Mouse (Mus musculus) MEL (cell line): ENCODE results near the gene Tvp23a. TPM values are rescaled to one million over a fixed set of nuclear protein-coding genes. Genes with fewer than 3 reads are reported as not detected.

ENCODE experiments used
- DNase-seq: peaks from one replicate; pipeline ENCODE4 v3.0.0; 2011; ENCODE audit warnings: low read depth, low spot score
- H3K27ac ChIP-seq: 2 replicates; pipeline ENCODE4 v1.5.1; 2012; ENCODE audit warnings: low read depth, mild to moderate bottlenecking, control low read depth, low read length, moderate library complexity; ENCODE audit not compliant: control insufficient read depth
- H3K27me3 ChIP-seq, 2 experiments: fragments of 150-350 bp in 1 of 2; sonication (generic) in 1 of 2; 2 replicates each; pipeline ENCODE4 v1.6.1; 2012; ENCODE audit warnings: low read length in 2 of 2, mild to moderate bottlenecking in 2 of 2, improper control_type of control experiment in 1 of 2, moderate library complexity in 1 of 2; ENCODE audit not compliant: insufficient read depth in 2 of 2, control insufficient read depth in 1 of 2
- H3K36me3 ChIP-seq, 2 experiments: 2 replicates each; pipeline ENCODE4 v1.6.1; 2012 to 2014; ENCODE audit warnings: low read length in 2 of 2, improper control_type of control experiment in 1 of 2, inconsistent platforms in 1 of 2, mild to moderate bottlenecking in 1 of 2; ENCODE audit not compliant: insufficient read depth in 2 of 2, control insufficient read depth in 1 of 2
- H3K4me1 ChIP-seq, 2 experiments: fragments of 150-350 bp in 1 of 2; sonication (generic) in 1 of 2; 2 replicates each; pipeline ENCODE4 v1.6.1; 2012; ENCODE audit warnings: low read length in 2 of 2, improper control_type of control experiment in 1 of 2, mild to moderate bottlenecking in 1 of 2; ENCODE audit not compliant: insufficient read depth in 2 of 2, control insufficient read depth in 1 of 2
- H3K4me3 ChIP-seq, 2 experiments: fragments of 150-350 bp in 1 of 2; sonication (generic) in 1 of 2; 2 replicates each; pipeline ENCODE4 v1.5.1; 2012; ENCODE audit warnings: low read depth in 2 of 2, low read length in 2 of 2, mild to moderate bottlenecking in 2 of 2, moderate library complexity in 2 of 2, control low read depth in 1 of 2, improper control_type of control experiment in 1 of 2; ENCODE audit not compliant: control insufficient read depth in 1 of 2, insufficient read depth in 1 of 2
- H3K79me2 ChIP-seq: 2 replicates; pipeline ENCODE4 v1.6.1; 2012; ENCODE audit warnings: mild to moderate bottlenecking, low read length, moderate library complexity; ENCODE audit not compliant: control insufficient read depth, poor library complexity, insufficient read depth
- H3K9ac ChIP-seq: 2 replicates; pipeline ENCODE4 v1.6.1; 2012; ENCODE audit warnings: low read depth, mild to moderate bottlenecking, control low read depth, low read length, moderate library complexity; ENCODE audit not compliant: control insufficient read depth, poor library complexity, severe bottlenecking
- H3K9me3 ChIP-seq: fragments of 150-350 bp; sonication (generic); replicated peaks from 2 replicates; pipeline ENCODE4 v1.6.1; 2012; ENCODE audit warnings: mild to moderate bottlenecking, low read length, improper control_type of control experiment, moderate library complexity; ENCODE audit not compliant: insufficient read depth
- BHLHE40 ChIP-seq: IDR thresholded peaks from 2 replicates; pipeline ENCODE4 v1.6.1; 2012; ENCODE audit warnings: low read depth, mild to moderate bottlenecking, inconsistent platforms, low read length, improper control_type of control experiment, borderline replicate concordance
- CHD1 ChIP-seq: IDR thresholded peaks from 2 replicates; pipeline ENCODE4 v1.6.1; 2012; ENCODE audit warnings: low read depth, mild to moderate bottlenecking, inconsistent platforms, low read length, improper control_type of control experiment
- ETS1 ChIP-seq: IDR thresholded peaks from 2 replicates; pipeline ENCODE4 v1.6.1; 2012; ENCODE audit warnings: low read depth, mild to moderate bottlenecking, inconsistent platforms, low read length, improper control_type of control experiment, moderate library complexity
- GABPA ChIP-seq: IDR thresholded peaks from 2 replicates; pipeline ENCODE4 v1.6.1; 2012; ENCODE audit warnings: low read depth, mild to moderate bottlenecking, inconsistent platforms, low read length, improper control_type of control experiment, moderate library complexity
- GATA1 ChIP-seq: IDR thresholded peaks from 2 replicates; pipeline ENCODE4 v1.6.1; 2011; ENCODE audit warnings: low read depth, low read length, improper control_type of control experiment
- HCFC1 ChIP-seq: IDR thresholded peaks from 2 replicates; pipeline ENCODE4 v1.6.1; 2012; ENCODE audit warnings: low read depth, mild to moderate bottlenecking, inconsistent platforms, low read length, improper control_type of control experiment, moderate library complexity
- KAT2A ChIP-seq: conservative IDR thresholded peaks from 2 replicates; pipeline ENCODE4 v1.6.1; 2012; ENCODE audit warnings: low read depth, low read length, improper control_type of control experiment, inconsistent platforms
- MAFK ChIP-seq: IDR thresholded peaks from 2 replicates; pipeline ENCODE4 v1.6.1; 2011; ENCODE audit warnings: low read depth, mild to moderate bottlenecking, low read length, improper control_type of control experiment, borderline replicate concordance
- MAX ChIP-seq: IDR thresholded peaks from 2 replicates; pipeline ENCODE4 v1.6.1; 2011; ENCODE audit warnings: low read length, improper control_type of control experiment
- MAZ ChIP-seq: IDR thresholded peaks from 2 replicates; pipeline ENCODE4 v1.6.1; 2012; ENCODE audit warnings: low read depth, mild to moderate bottlenecking, inconsistent platforms, low read length, improper control_type of control experiment
- MYB ChIP-seq: IDR thresholded peaks from 2 replicates; pipeline ENCODE4 v1.6.1; 2011; ENCODE audit warnings: mild to moderate bottlenecking, low read depth, low read length, improper control_type of control experiment
- MYC ChIP-seq: IDR thresholded peaks from 2 replicates; pipeline ENCODE4 v1.6.1; 2011; ENCODE audit warnings: low read depth, mild to moderate bottlenecking, low read length, improper control_type of control experiment, moderate library complexity
- NRF1 ChIP-seq: IDR thresholded peaks from 2 replicates; pipeline ENCODE4 v1.6.1; 2014; ENCODE audit warnings: low read depth, mild to moderate bottlenecking, inconsistent platforms, low read length, improper control_type of control experiment, moderate library complexity; ENCODE audit not compliant: poor library complexity, insufficient read depth, severe bottlenecking
- POLR2A ChIP-seq, 2 experiments: IDR thresholded peaks; 2 replicates each; pipeline ENCODE4 v1.6.1; 2011 to 2012; ENCODE audit warnings: low read length in 2 of 2, mild to moderate bottlenecking in 2 of 2, control low read depth in 1 of 2, improper control_type of control experiment in 1 of 2, low read depth in 1 of 2, moderate library complexity in 1 of 2; ENCODE audit not compliant: control insufficient read depth in 1 of 2, insufficient read depth in 1 of 2, poor library complexity in 1 of 2
- POLR2AphosphoS2 ChIP-seq: IDR thresholded peaks from 2 replicates; pipeline ENCODE4 v1.6.1; 2011; ENCODE audit warnings: low read length, improper control_type of control experiment
- POLR2AphosphoS5 ChIP-seq: IDR thresholded peaks from 2 replicates; pipeline ENCODE4 v1.6.1; 2012; ENCODE audit warnings: low read depth, borderline replicate concordance, mild to moderate bottlenecking, inconsistent platforms, low read length, moderate library complexity, mixed read lengths
- RAD21 ChIP-seq: IDR thresholded peaks from 2 replicates; pipeline ENCODE4 v1.6.1; 2011; ENCODE audit warnings: mild to moderate bottlenecking, low read depth, low read length, improper control_type of control experiment
- RCOR1 ChIP-seq: IDR thresholded peaks from 2 replicates; pipeline ENCODE4 v1.6.1; 2012; ENCODE audit warnings: low read depth, mild to moderate bottlenecking, inconsistent platforms, low read length, improper control_type of control experiment
- SIN3A ChIP-seq: IDR thresholded peaks from 2 replicates; pipeline ENCODE4 v1.6.1; 2012; ENCODE audit warnings: low read length, improper control_type of control experiment, inconsistent platforms
- TCF12 ChIP-seq: IDR thresholded peaks from 2 replicates; pipeline ENCODE4 v1.6.1; 2014; ENCODE audit warnings: low read depth, mild to moderate bottlenecking, inconsistent platforms, low read length, improper control_type of control experiment, moderate library complexity
- UBTF ChIP-seq: IDR thresholded peaks from 2 replicates; pipeline ENCODE4 v1.6.1; 2012; ENCODE audit warnings: low read depth, mild to moderate bottlenecking, inconsistent platforms, low read length, improper control_type of control experiment, moderate library complexity, borderline replicate concordance; ENCODE audit not compliant: insufficient read depth
- USF1 ChIP-seq: IDR thresholded peaks from 2 replicates; pipeline ENCODE4 v1.6.1; 2014; ENCODE audit warnings: low read depth, mild to moderate bottlenecking, inconsistent platforms, low read length, improper control_type of control experiment, moderate library complexity
- ZC3H11A ChIP-seq: IDR thresholded peaks from 2 replicates; pipeline ENCODE4 v1.6.1; 2012; ENCODE audit warnings: low read depth, mild to moderate bottlenecking, inconsistent platforms, low read length, improper control_type of control experiment
- ZNF384 ChIP-seq: IDR thresholded peaks from 2 replicates; pipeline ENCODE4 v1.6.1; 2012; ENCODE audit warnings: low read depth, mild to moderate bottlenecking, inconsistent platforms, low read length, improper control_type of control experiment
- polyA plus RNA-seq, 2 experiments: library from polyadenylated mRNA; stranded (reverse) in 1 of 2; unstranded in 1 of 2; fragments of >175 nt in 1 of 2; fragments of >200 nt in 1 of 2; gene quantifications; 2 replicates each; pipeline versions ENCODE4 v1.2.1 to v1.2.4; 2012; ENCODE audit warnings: low replicate concordance in 2 of 2, low read depth in 1 of 2; ENCODE audit not compliant: insufficient read length in 2 of 2, insufficient read depth in 1 of 2, missing spikeins in 1 of 2
- total RNA-seq: library from RNA; depleted of rRNA; stranded (reverse); fragments of 300-350 nt; gene quantifications from 2 replicates; pipeline ENCODE4 v1.2.3, GENCODE M21; 2012

Tvp23a gene
- total and polyA plus RNA-seq, 3 experiments = 0.31 to 0.81 TPM; not detected in 1

DNA sequence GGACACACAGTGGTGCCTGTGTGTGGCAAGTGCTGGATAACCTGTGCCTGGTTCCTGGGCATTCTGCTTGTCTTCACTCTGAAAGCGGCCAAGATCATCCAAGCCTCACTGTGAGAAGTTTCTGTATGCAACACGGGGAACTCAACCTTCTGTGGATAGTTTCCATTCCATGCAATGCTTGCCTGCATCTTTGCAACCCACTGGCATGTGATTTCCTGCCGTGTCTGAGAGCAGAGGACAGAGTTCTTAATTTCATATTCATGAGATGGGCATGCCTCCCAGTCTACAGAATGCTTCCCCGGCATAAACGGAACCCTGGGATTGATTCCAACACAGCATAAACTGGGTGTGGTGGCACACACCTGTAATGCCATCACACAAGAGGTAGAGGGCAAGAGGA is 9.1 kb downstream of the Tvp23a start:
- no peaks in the 10 kb centered on the region for H3K79me2 ChIP-seq
- TF ChIP-seq MYC (no peak), MAFK (no peak), MAX (no peak), HCFC1 (no peak), SIN3A (no peak), UBTF (no peak), BHLHE40 (no peak), GATA1 (no peak), ETS1 (no peak)
- no peaks in the 10 kb centered on the region for H3K36me3 ChIP-seq
- no peaks in the 10 kb centered on the region for H3K4me1 ChIP-seq
- H3K9me3 ChIP-seq = no peaks in the 10 kb centered on the region
- H3K27ac ChIP-seq = no peak overlapping the region
- H3K27me3 ChIP-seq = peaks cover 0 to 1% of the 10 kb centered on the region in 2 experiments; a peak in 2 of 4 replicates
- no peak overlapping the region for H3K9ac ChIP-seq
- DNase-seq = no peak
- no peak overlapping the region for H3K4me3 ChIP-seq

DNA sequence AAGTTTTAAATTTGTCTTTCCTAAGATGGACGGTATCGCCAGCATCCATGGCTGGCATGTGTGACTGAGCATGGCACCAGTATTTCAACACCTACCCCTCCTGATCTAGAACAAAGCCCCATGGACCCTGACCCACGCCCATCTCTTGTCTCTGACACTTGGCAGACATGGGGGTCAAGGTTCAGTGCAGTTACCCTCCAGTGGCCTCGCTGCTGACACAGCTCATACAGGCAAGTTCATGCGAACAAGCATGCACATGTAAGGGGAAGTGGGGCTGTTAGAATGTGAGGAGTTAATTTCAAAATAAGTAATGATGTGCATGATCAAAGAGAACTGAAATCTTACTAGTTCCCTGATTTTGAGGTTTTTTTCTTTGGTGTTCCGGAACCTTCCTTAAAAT is 11.0 kb downstream of the Tvp23a start:
- Histone ChIP-seq H3K9me3 (no peaks in the 10 kb centered on the region), H3K27me3 (no peaks in the 10 kb centered on the region; a peak in 2 of 4 replicates), H3K4me3 (no peak overlapping the region), H3K9ac (no peak overlapping the region), H3K36me3 (no peaks in the 10 kb centered on the region), H3K79me2 (no peaks in the 10 kb centered on the region), H3K4me1 (no peaks in the 10 kb centered on the region), H3K27ac (no peak overlapping the region)
- no peak for DNase-seq
- TF ChIP-seq MAFK = no peak
- no peak for TF ChIP-seq POLR2AphosphoS2
- no peak for TF ChIP-seq KAT2A
- no peak for TF ChIP-seq MAZ
- TF ChIP-seq POLR2A (IDR thresholded peaks at IDR 0.05; ENCODE audit: control insufficient read depth in 1 of 2, insufficient read depth in 1 of 2, low read depth in 1 of 2, low read length in 2 of 2, poor library complexity in 1 of 2) = no peak
- TF ChIP-seq ZNF384 = no peak
- TF ChIP-seq GABPA = no peak
- no peak for TF ChIP-seq NRF1
- no peak for TF ChIP-seq RCOR1
- no peak for TF ChIP-seq RAD21
- TF ChIP-seq SIN3A = no peak
- no peak for TF ChIP-seq MYB
- TF ChIP-seq ZC3H11A = no peak
- TF ChIP-seq USF1 = no peak
- no peak for TF ChIP-seq CHD1
- TF ChIP-seq ETS1 = no peak
- TF ChIP-seq TCF12 = no peak
- no peak for TF ChIP-seq POLR2AphosphoS5
